Mouse (Mus musculus): ENCODE measurements around the gene Apoh. TPM values are rescaled to one million over a fixed set of nuclear protein-coding genes. Genes with fewer than 3 reads are reported as not detected.

Apoh gene
- total and polyA plus RNA-seq, 3 experiments = 0.95 TPM; not detected in 2

GRCm38 (mm10) chr11:108352842-108353388 lies 9.8 kb downstream of the Apoh start:
- no peaks in the 10 kb centered on the region for H3K79me2 ChIP-seq (replicated peaks; ENCODE audit: control insufficient read depth, extremely low read depth, insufficient read depth, poor library complexity, severe bottlenecking)
- no peaks in the 10 kb centered on the region for H3K27me3 ChIP-seq (replicated peaks)
- no peak for DNase-seq (ENCODE audit: extremely low read depth)
- peaks cover 2% of the 10 kb centered on the region for H3K9me3 ChIP-seq (replicated peaks; ENCODE audit: low read length)
- in situ Hi-C loops (cut with MboI; ENCODE audit: low pct_ligation_motif_present, low pct_unique_long_range_greater_than_20kb, low sequenced_read_pairs) = no loop called here
- H3K9ac ChIP-seq (ENCODE audit: insufficient read depth, low read depth) = no peak overlapping the region
- no peak overlapping the region for H3K27ac ChIP-seq (ENCODE audit: insufficient read depth, low read depth)
- TF ChIP-seq JUN (IDR thresholded peaks at IDR 0.05; ENCODE audit: insufficient read depth, low read depth, low read length) (no peak), IRF4 (IDR thresholded peaks at IDR 0.05; ENCODE audit: low read depth, low read length) (no peak), USF2 (conservative IDR thresholded peaks at IDR 0.05; ENCODE audit: low read depth, low read length) (no peak), GABPA (IDR thresholded peaks at IDR 0.05; ENCODE audit: insufficient replicate concordance, low read depth, low read length) (no peak), PAX5 (IDR thresholded peaks at IDR 0.05; ENCODE audit: low read length) (no peak), MYC (IDR thresholded peaks at IDR 0.05; ENCODE audit: low read depth, low read length) (no peak), POLR2AphosphoS2 (IDR thresholded peaks at IDR 0.05; ENCODE audit: low read depth, low read length) (no peak), RAD21 (IDR thresholded peaks at IDR 0.05; ENCODE audit: low read depth, low read length) (no peak), SIN3A (IDR thresholded peaks at IDR 0.05; ENCODE audit: low read length) (no peak), USF1 (IDR thresholded peaks at IDR 0.05; ENCODE audit: low read depth, low read length) (no peak), E2F4 (IDR thresholded peaks at IDR 0.05; ENCODE audit: insufficient replicate concordance, low read depth, low read length) (no peak), EP300 (IDR thresholded peaks at IDR 0.05; ENCODE audit: low read length) (no peak), MAX (IDR thresholded peaks at IDR 0.05; ENCODE audit: low read length) (no peak), SMC3 (IDR thresholded peaks at IDR 0.05; ENCODE audit: low read depth, low read length) (no peak), MAFK (IDR thresholded peaks at IDR 0.05; ENCODE audit: insufficient replicate concordance, low read length) (no peak), KAT2A (IDR thresholded peaks at IDR 0.05; ENCODE audit: insufficient replicate concordance, low read length) (no peak), TCF12 (IDR thresholded peaks at IDR 0.05; ENCODE audit: low read depth, low read length) (no peak), ZKSCAN1 (IDR thresholded peaks at IDR 0.05; ENCODE audit: borderline replicate concordance, low read depth, low read length) (no peak), NELFE (IDR thresholded peaks at IDR 0.05; ENCODE audit: low read depth, low read length) (no peak)
- no peak overlapping the region for H3K4me2 ChIP-seq (ENCODE audit: insufficient read depth, low read depth, poor library complexity, severe bottlenecking)
- dilution Hi-C loops (cut with MboI; ENCODE audit: extremely low pct_ligation_motif_present, extremely low pct_unique_long_range_greater_than_20kb, low sequenced_read_pairs) = no loop called here
- no peak overlapping the region for H3K4me3 ChIP-seq (replicated peaks in 1 of 3; ENCODE audit: low read depth in 2 of 3, low read length in 2 of 3, poor library complexity in 1 of 3)
- no peaks in the 10 kb centered on the region for H3K36me3 ChIP-seq (replicated peaks in 1 of 2; ENCODE audit: control insufficient read depth in 1 of 2, insufficient read depth in 1 of 2, low read length in 1 of 2)
- peaks cover 3 to 6% of the 10 kb centered on the region in 2 experiments; a peak in 2 of 4 replicates for H3K4me1 ChIP-seq (ENCODE audit: control insufficient read depth in 1 of 2, insufficient read depth in 2 of 2)

- Histone ChIP-seq H3K36me3 (replicated peaks in 1 of 2; ENCODE audit: control insufficient read depth in 1 of 2, insufficient read depth in 1 of 2, low read length in 1 of 2) (no peaks in the 10 kb centered on the region), H3K4me1 (ENCODE audit: control insufficient read depth in 1 of 2, insufficient read depth in 2 of 2) (no peaks in the 10 kb centered on the region), H3K27ac (ENCODE audit: insufficient read depth, low read depth) (no peak overlapping the region), H3K79me2 (replicated peaks; ENCODE audit: control insufficient read depth, extremely low read depth, insufficient read depth, poor library complexity, severe bottlenecking) (no peaks in the 10 kb centered on the region), H3K4me3 (replicated peaks in 1 of 3; ENCODE audit: low read depth in 2 of 3, low read length in 2 of 3, poor library complexity in 1 of 3) (no peak overlapping the region), H3K27me3 (replicated peaks) (no peaks in the 10 kb centered on the region), H3K9ac (ENCODE audit: insufficient read depth, low read depth) (no peak overlapping the region), H3K9me3 (replicated peaks; ENCODE audit: low read length) (peaks cover 2% of the 10 kb centered on the region), H3K4me2 (ENCODE audit: insufficient read depth, low read depth, poor library complexity, severe bottlenecking) (no peak overlapping the region)
- TF ChIP-seq MXI1 (IDR thresholded peaks at IDR 0.05; ENCODE audit: low read depth, low read length) = no peak
- in situ Hi-C loops (cut with MboI; ENCODE audit: low pct_ligation_motif_present, low pct_unique_long_range_greater_than_20kb, low sequenced_read_pairs) = no loop called here
- dilution Hi-C loops (cut with MboI; ENCODE audit: extremely low pct_ligation_motif_present, extremely low pct_unique_long_range_greater_than_20kb, low sequenced_read_pairs) = no loop called here
- DNase-seq (ENCODE audit: extremely low read depth) = no peak
These were observed 12.9 kb downstream of the Apoh start for GRCm38 (mm10) chr11:108356020-108356419.

Measured in CH12.LX (cell line).